Mouse (Mus musculus): ENCODE data around the gene Mast4. TPM values are rescaled to one million over a fixed set of nuclear protein-coding genes. Genes with fewer than 3 reads are reported as not detected.

Gene Mast4
- polyA plus RNA-seq, 2 experiments: 0.71 to 1.5 TPM

DNA sequence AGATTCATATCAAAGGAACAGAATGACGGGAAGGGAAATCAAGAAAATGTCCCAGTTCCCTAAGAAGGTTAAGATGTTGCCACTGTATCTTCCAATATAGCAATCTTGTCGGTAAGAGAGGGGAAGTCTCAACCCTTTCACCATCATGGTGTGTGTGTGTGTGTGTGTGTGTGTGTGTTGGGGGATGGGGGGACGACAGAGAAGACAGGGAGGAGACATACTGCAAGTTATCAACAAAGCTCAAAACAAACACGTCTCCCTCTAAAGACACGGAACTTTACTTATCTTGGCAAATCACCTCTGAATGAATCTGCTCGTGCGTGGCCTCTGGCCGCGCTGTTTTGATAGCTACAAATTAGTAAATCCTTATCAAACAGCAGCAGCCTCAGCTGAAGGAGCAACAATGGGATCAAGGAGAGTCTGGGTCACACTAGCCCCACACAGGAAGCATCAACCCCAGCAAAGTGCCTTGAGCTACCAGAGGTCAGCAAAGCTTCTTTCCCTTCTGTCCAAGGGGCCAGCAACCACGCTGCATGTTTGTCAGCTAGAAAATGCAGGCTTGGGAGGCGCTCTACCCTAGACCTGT, 113.7 kb downstream of the Mast4 start:
- H3K9ac ChIP-seq (replicated peaks): no peak overlapping the region
- no peak overlapping the region for H3K27ac ChIP-seq
- ATAC-seq (ENCODE audit: insufficient read depth): no peak
- no peak for DNase-seq (ENCODE audit: low read depth in 3 of 3, low spot score in 3 of 3)
- H3K36me3 ChIP-seq (replicated peaks; ENCODE audit: control insufficient read depth, insufficient read depth, low read depth): no peaks in the 10 kb centered on the region
- H3K4me2 ChIP-seq (ENCODE audit: low read depth): no peak overlapping the region
- H3K4me1 ChIP-seq (replicated peaks; ENCODE audit: control insufficient read depth in 2 of 2, insufficient read depth in 2 of 2, low read length in 1 of 2): peaks cover 0 to 2% of the 10 kb centered on the region in 2 experiments; a peak in 1 of 4 replicates
- no peaks in the 10 kb centered on the region for H3K27me3 ChIP-seq (ENCODE audit: control insufficient read depth, insufficient read depth, low read length)
- H3K9me3 ChIP-seq (ENCODE audit: control insufficient read depth, low read length): no peaks in the 10 kb centered on the region
- WGBS (ENCODE audit: insufficient replicate concordance): 11% methylated on average over 11 of the region's 11 CpGs
- H3K4me3 ChIP-seq (ENCODE audit: insufficient read depth in 1 of 2, low read depth in 2 of 2, low read length in 2 of 2): no peak overlapping the region
- TF ChIP-seq CTCF (IDR thresholded peaks at IDR 0.05; ENCODE audit: low read depth): no peak
- TF ChIP-seq EP300 (IDR thresholded peaks at IDR 0.05; ENCODE audit: low read depth): no peak

DNA sequence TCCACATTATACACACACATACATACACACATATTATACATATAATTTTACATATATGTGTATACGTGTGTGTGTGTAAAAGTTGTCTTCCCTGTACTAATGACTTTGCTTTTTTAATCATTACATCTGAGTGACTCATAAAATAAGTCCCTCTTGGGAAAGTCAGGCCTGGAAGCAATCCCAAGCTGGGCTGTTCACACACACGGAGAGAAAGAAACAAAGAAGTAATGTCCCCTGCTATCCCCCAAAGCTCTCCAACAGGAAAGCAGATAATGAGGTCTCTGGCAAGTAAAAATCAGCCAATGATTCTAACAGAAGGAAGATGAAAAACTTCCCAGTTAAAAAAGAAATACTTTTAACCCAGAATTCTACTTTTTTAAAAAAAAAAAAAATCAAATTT, 114.3 kb downstream of the Mast4 start:
- TF ChIP-seq EP300 (IDR thresholded peaks at IDR 0.05; ENCODE audit: low read depth) (no peak), CTCF (IDR thresholded peaks at IDR 0.05; ENCODE audit: low read depth) (no peak)
- no peak overlapping the region for H3K4me3 ChIP-seq (ENCODE audit: insufficient read depth in 1 of 2, low read depth in 2 of 2, low read length in 2 of 2)
- no peak for ATAC-seq (ENCODE audit: insufficient read depth)
- no peak overlapping the region for H3K9ac ChIP-seq (replicated peaks)
- H3K4me1 ChIP-seq (replicated peaks; ENCODE audit: control insufficient read depth in 2 of 2, insufficient read depth in 2 of 2, low read length in 1 of 2): peaks cover 0 to 2% of the 10 kb centered on the region in 2 experiments; a peak in 1 of 4 replicates
- no peaks in the 10 kb centered on the region for H3K36me3 ChIP-seq (replicated peaks; ENCODE audit: control insufficient read depth, insufficient read depth, low read depth)
- H3K27me3 ChIP-seq (ENCODE audit: control insufficient read depth, insufficient read depth, low read length): no peaks in the 10 kb centered on the region
- H3K9me3 ChIP-seq (ENCODE audit: control insufficient read depth, low read length): no peaks in the 10 kb centered on the region
- WGBS (ENCODE audit: insufficient replicate concordance): 43% methylated on average over 2 of the region's 2 CpGs
- H3K4me2 ChIP-seq (ENCODE audit: low read depth): no peak overlapping the region
- H3K27ac ChIP-seq: no peak overlapping the region
- DNase-seq (ENCODE audit: low read depth in 3 of 3, low spot score in 3 of 3): no peak

DNA sequence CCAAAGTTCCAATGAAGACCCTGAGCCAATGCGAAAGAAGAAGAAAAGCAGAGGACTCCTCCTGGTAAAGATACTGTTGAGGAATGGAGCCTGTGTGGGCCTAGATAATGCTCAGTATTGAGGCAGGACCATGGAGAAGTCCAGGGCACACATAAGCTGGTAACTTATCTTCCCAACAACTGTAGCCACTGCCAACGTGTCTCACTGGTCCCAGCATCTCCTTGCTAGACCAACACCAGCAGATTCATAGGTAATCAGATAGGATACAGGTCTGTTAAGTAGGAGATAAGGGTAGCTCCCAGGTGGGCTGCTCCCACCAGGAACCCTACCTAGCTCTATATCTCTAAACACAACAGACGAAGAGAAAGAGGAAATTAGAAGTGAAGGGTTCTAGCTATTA, 116.8 kb downstream of the Mast4 start:
- no peak for DNase-seq (ENCODE audit: low read depth in 3 of 3, low spot score in 3 of 3)
- Histone ChIP-seq H3K36me3 (replicated peaks; ENCODE audit: control insufficient read depth, insufficient read depth, low read depth) (no peaks in the 10 kb centered on the region), H3K4me3 (ENCODE audit: insufficient read depth in 1 of 2, low read depth in 2 of 2, low read length in 2 of 2) (no peak overlapping the region), H3K27ac (no peak overlapping the region), H3K9ac (replicated peaks) (no peak overlapping the region), H3K4me1 (replicated peaks; ENCODE audit: control insufficient read depth in 2 of 2, insufficient read depth in 2 of 2, low read length in 1 of 2) (peaks cover 0 to 2% of the 10 kb centered on the region in 2 experiments; a peak in 1 of 4 replicates), H3K27me3 (ENCODE audit: control insufficient read depth, insufficient read depth, low read length) (no peaks in the 10 kb centered on the region), H3K4me2 (ENCODE audit: low read depth) (no peak overlapping the region), H3K9me3 (ENCODE audit: control insufficient read depth, low read length) (no peaks in the 10 kb centered on the region)
- ATAC-seq (ENCODE audit: insufficient read depth): no peak
- WGBS (ENCODE audit: insufficient replicate concordance): 34% methylated on average over 3 of the region's 3 CpGs
- TF ChIP-seq EP300 (IDR thresholded peaks at IDR 0.05; ENCODE audit: low read depth): no peak
- no peak for TF ChIP-seq CTCF (IDR thresholded peaks at IDR 0.05; ENCODE audit: low read depth)

DNA sequence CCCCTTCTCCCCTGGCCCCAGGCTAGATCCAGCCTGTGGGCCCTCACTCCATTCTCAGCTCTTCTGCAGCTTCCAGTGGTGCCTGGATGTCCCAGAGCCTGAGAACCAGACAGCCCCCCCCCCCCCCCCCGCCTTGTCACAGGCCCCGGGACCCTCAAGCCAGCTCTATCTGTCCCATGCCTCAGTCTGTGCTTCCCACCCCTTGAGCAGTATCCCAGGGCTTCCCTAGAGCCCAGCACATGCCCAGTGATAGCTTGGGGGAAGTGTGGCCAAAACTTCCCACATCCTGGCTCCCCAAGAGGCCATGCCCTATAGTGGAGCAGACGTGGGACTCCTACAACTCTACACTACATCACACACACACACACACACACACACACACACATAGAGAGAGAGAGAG, 119.8 kb downstream of the Mast4 start:
- WGBS (ENCODE audit: insufficient replicate concordance): 75% methylated on average over 2 of the region's 3 CpGs
- Histone ChIP-seq H3K36me3 (replicated peaks; ENCODE audit: control insufficient read depth, insufficient read depth, low read depth) (no peaks in the 10 kb centered on the region), H3K4me3 (ENCODE audit: insufficient read depth in 1 of 2, low read depth in 2 of 2, low read length in 2 of 2) (no peak overlapping the region), H3K27me3 (ENCODE audit: control insufficient read depth, insufficient read depth, low read length) (no peaks in the 10 kb centered on the region), H3K27ac (no peak overlapping the region), H3K9ac (replicated peaks) (no peak overlapping the region), H3K4me1 (replicated peaks; ENCODE audit: control insufficient read depth in 2 of 2, insufficient read depth in 2 of 2, low read length in 1 of 2) (no peaks in the 10 kb centered on the region), H3K4me2 (ENCODE audit: low read depth) (no peak overlapping the region), H3K9me3 (ENCODE audit: control insufficient read depth, low read length) (no peaks in the 10 kb centered on the region)
- no peak for DNase-seq (ENCODE audit: low read depth in 3 of 3, low spot score in 3 of 3)
- no peak for ATAC-seq (ENCODE audit: insufficient read depth)
- TF ChIP-seq CTCF (IDR thresholded peaks at IDR 0.05; ENCODE audit: low read depth) (no peak), EP300 (IDR thresholded peaks at IDR 0.05; ENCODE audit: low read depth) (no peak)

DNA sequence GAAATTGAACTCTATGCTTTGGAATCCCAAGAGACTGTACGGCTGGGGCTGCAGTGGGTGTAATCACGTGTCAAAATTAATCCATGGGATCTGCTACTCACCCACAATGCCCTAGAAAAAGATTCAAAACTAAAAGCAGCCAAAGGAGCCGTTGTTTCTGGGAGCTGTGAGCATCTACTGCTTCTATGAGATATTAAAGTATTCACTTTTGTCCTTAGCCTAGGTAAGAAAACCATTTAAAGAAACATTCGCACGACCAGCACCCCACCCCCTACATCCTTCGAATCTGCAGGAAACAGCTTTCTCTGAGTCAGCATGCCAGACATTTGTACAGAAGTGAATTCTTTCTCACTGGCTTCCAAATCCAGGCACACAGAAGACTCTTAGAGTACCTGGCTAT, 122.3 kb downstream of the Mast4 start:
- DNase-seq (ENCODE audit: low read depth in 3 of 3, low spot score in 3 of 3): no peak
- H3K36me3 ChIP-seq (replicated peaks; ENCODE audit: control insufficient read depth, insufficient read depth, low read depth): no peaks in the 10 kb centered on the region
- no peak overlapping the region for H3K9ac ChIP-seq (replicated peaks)
- H3K4me3 ChIP-seq (ENCODE audit: insufficient read depth in 1 of 2, low read depth in 2 of 2, low read length in 2 of 2): no peak overlapping the region
- 26% methylated on average over 6 of the region's 6 CpGs for WGBS (ENCODE audit: insufficient replicate concordance)
- no peak for ATAC-seq (ENCODE audit: insufficient read depth)
- TF ChIP-seq CTCF (IDR thresholded peaks at IDR 0.05; ENCODE audit: low read depth) (no peak), EP300 (IDR thresholded peaks at IDR 0.05; ENCODE audit: low read depth) (no peak)
- no peak overlapping the region for H3K4me2 ChIP-seq (ENCODE audit: low read depth)
- no peaks in the 10 kb centered on the region for H3K27me3 ChIP-seq (ENCODE audit: control insufficient read depth, insufficient read depth, low read length)
- no peaks in the 10 kb centered on the region for H3K9me3 ChIP-seq (ENCODE audit: control insufficient read depth, low read length)
- no peak overlapping the region for H3K27ac ChIP-seq
- H3K4me1 ChIP-seq (replicated peaks; ENCODE audit: control insufficient read depth in 2 of 2, insufficient read depth in 2 of 2, low read length in 1 of 2): no peaks in the 10 kb centered on the region

Measured in liver, embryonic 14.5 days (tissue).